Mouse (Mus musculus) CH12.LX (cell line): ENCODE measurements around the gene Guca1b. TPM values are rescaled to one million over a fixed set of nuclear protein-coding genes. Genes with fewer than 3 reads are reported as not detected.

ENCODE experiments used
- DNase-seq: peaks from one replicate; pipeline ENCODE4 v3.0.0-alpha.2; 2013; ENCODE audit errors: extremely low read depth
- H3K27ac ChIP-seq: 2 replicates; pipeline ENCODE4 v1.5.1; 2012; ENCODE audit warnings: low read depth, mild to moderate bottlenecking, control low read depth, moderate library complexity; ENCODE audit not compliant: insufficient read depth
- H3K27me3 ChIP-seq: replicated peaks from 2 replicates; pipeline ENCODE3; 2012; ENCODE audit warnings: inconsistent platforms
- H3K36me3 ChIP-seq, 2 experiments: replicated peaks in 1 of 2; 2 replicates each; pipeline versions ENCODE3 to v1.6.1; 2012; ENCODE audit warnings: inconsistent platforms in 1 of 2, low read length in 1 of 2, mild to moderate bottlenecking in 1 of 2, mixed read lengths in 1 of 2, moderate library complexity in 1 of 2; ENCODE audit not compliant: control insufficient read depth in 1 of 2, insufficient read depth in 1 of 2
- H3K4me1 ChIP-seq, 2 experiments: 2 replicates each; pipeline ENCODE4 v1.6.1; 2012; ENCODE audit warnings: inconsistent platforms in 1 of 2, moderate library complexity in 1 of 2; ENCODE audit not compliant: insufficient read depth in 2 of 2, control insufficient read depth in 1 of 2
- H3K4me2 ChIP-seq: 2 replicates; pipeline ENCODE4 v1.6.1; 2012; ENCODE audit warnings: low read depth, mild to moderate bottlenecking, control low read depth; ENCODE audit not compliant: poor library complexity, insufficient read depth, severe bottlenecking
- H3K4me3 ChIP-seq, 3 experiments: fragments of 150-350 bp in 1 of 3; sonication (generic) in 1 of 3; replicated peaks in 1 of 3; 2 replicates each; pipeline versions ENCODE3 to v1.5.1; 2011 to 2012; ENCODE audit warnings: low read depth in 2 of 3, low read length in 2 of 3, mild to moderate bottlenecking in 2 of 3, moderate library complexity in 2 of 3, control low read depth in 1 of 3, improper control_type of control experiment in 1 of 3, inconsistent platforms in 1 of 3, mixed read lengths in 1 of 3; ENCODE audit not compliant: poor library complexity in 1 of 3
- H3K79me2 ChIP-seq: replicated peaks from 2 replicates; pipeline ENCODE4 v1.6.1; 2012; ENCODE audit warnings: mild to moderate bottlenecking, moderate library complexity; ENCODE audit not compliant: control insufficient read depth, poor library complexity, insufficient read depth, severe bottlenecking; ENCODE audit errors: extremely low read depth
- H3K9ac ChIP-seq: 2 replicates; pipeline ENCODE4 v1.6.1; 2012; ENCODE audit warnings: low read depth, mild to moderate bottlenecking, control low read depth, moderate library complexity; ENCODE audit not compliant: insufficient read depth
- H3K9me3 ChIP-seq: replicated peaks from 2 replicates; pipeline ENCODE3; 2012; ENCODE audit warnings: low read length, inconsistent platforms, mixed read lengths
- BHLHE40 ChIP-seq: IDR thresholded peaks from 2 replicates; pipeline ENCODE4 v1.6.1; 2011; ENCODE audit warnings: mild to moderate bottlenecking, low read depth, low read length, improper control_type of control experiment
- CHD2 ChIP-seq: IDR thresholded peaks from 2 replicates; pipeline ENCODE4 v1.6.1; 2011; ENCODE audit warnings: low read length, improper control_type of control experiment
- ELF1 ChIP-seq: IDR thresholded peaks from 2 replicates; pipeline ENCODE4 v1.6.1; 2014; ENCODE audit warnings: low read depth, mild to moderate bottlenecking, inconsistent platforms, low read length, improper control_type of control experiment
- ETS1 ChIP-seq: conservative IDR thresholded peaks from 2 replicates; pipeline ENCODE4 v1.6.1; 2012; ENCODE audit warnings: low read depth, mild to moderate bottlenecking, inconsistent platforms, low read length, improper control_type of control experiment, moderate library complexity
- HCFC1 ChIP-seq: IDR thresholded peaks from 2 replicates; pipeline ENCODE4 v1.6.1; 2012; ENCODE audit warnings: low read depth, mild to moderate bottlenecking, inconsistent platforms, low read length, improper control_type of control experiment
- IRF4 ChIP-seq: IDR thresholded peaks from 2 replicates; pipeline ENCODE4 v1.6.1; 2014; ENCODE audit warnings: low read depth, mild to moderate bottlenecking, inconsistent platforms, low read length, improper control_type of control experiment
- JUN ChIP-seq: IDR thresholded peaks from 2 replicates; pipeline ENCODE4 v1.6.1; 2011; ENCODE audit warnings: low read depth, mild to moderate bottlenecking, low read length, improper control_type of control experiment, moderate library complexity; ENCODE audit not compliant: insufficient read depth
- JUND ChIP-seq: conservative IDR thresholded peaks from 2 replicates; pipeline ENCODE4 v1.6.1; 2011; ENCODE audit warnings: low read depth, low read length, improper control_type of control experiment
- KAT2A ChIP-seq: IDR thresholded peaks from 2 replicates; pipeline ENCODE4 v1.6.1; 2012; ENCODE audit warnings: low read length, improper control_type of control experiment, inconsistent platforms; ENCODE audit not compliant: insufficient replicate concordance
- MAZ ChIP-seq: IDR thresholded peaks from 2 replicates; pipeline ENCODE4 v1.6.1; 2012; ENCODE audit warnings: low read depth, mild to moderate bottlenecking, inconsistent platforms, low read length, improper control_type of control experiment, moderate library complexity
- MEF2A ChIP-seq: IDR thresholded peaks from 2 replicates; pipeline ENCODE4 v1.6.1; 2014; ENCODE audit warnings: low read depth, mild to moderate bottlenecking, inconsistent platforms, low read length, improper control_type of control experiment, borderline replicate concordance
- MXI1 ChIP-seq: IDR thresholded peaks from 2 replicates; pipeline ENCODE4 v1.6.1; 2011; ENCODE audit warnings: mild to moderate bottlenecking, low read depth, low read length, improper control_type of control experiment
- MYC ChIP-seq: IDR thresholded peaks from 2 replicates; pipeline ENCODE4 v1.6.1; 2011; ENCODE audit warnings: low read depth, mild to moderate bottlenecking, improper control_type of control experiment, low read length
- NELFE ChIP-seq: IDR thresholded peaks from 2 replicates; pipeline ENCODE4 v1.6.1; 2011; ENCODE audit warnings: low read depth, low read length, improper control_type of control experiment
- NRF1 ChIP-seq: IDR thresholded peaks from 2 replicates; pipeline ENCODE4 v1.6.1; 2014; ENCODE audit warnings: low read depth, mild to moderate bottlenecking, inconsistent platforms, low read length, improper control_type of control experiment, moderate library complexity
- RAD21 ChIP-seq: IDR thresholded peaks from 2 replicates; pipeline ENCODE4 v1.6.1; 2011; ENCODE audit warnings: low read depth, mild to moderate bottlenecking, low read length, improper control_type of control experiment, moderate library complexity
- RCOR1 ChIP-seq: conservative IDR thresholded peaks from 2 replicates; pipeline ENCODE4 v1.6.1; 2012; ENCODE audit warnings: low read depth, mild to moderate bottlenecking, inconsistent platforms, low read length, improper control_type of control experiment
- SIN3A ChIP-seq: IDR thresholded peaks from 2 replicates; pipeline ENCODE4 v1.6.1; 2012; ENCODE audit warnings: low read length, improper control_type of control experiment, inconsistent platforms
- SMC3 ChIP-seq: IDR thresholded peaks from 2 replicates; pipeline ENCODE4 v1.6.1; 2011; ENCODE audit warnings: low read depth, low read length, improper control_type of control experiment
- TBP ChIP-seq: conservative IDR thresholded peaks from 2 replicates; pipeline ENCODE4 v1.6.1; 2011; ENCODE audit warnings: low read depth, low read length, improper control_type of control experiment
- TCF12 ChIP-seq: IDR thresholded peaks from 2 replicates; pipeline ENCODE4 v1.6.1; 2014; ENCODE audit warnings: low read depth, mild to moderate bottlenecking, inconsistent platforms, low read length, improper control_type of control experiment
- USF2 ChIP-seq: conservative IDR thresholded peaks from 2 replicates; pipeline ENCODE4 v1.6.1; 2011; ENCODE audit warnings: low read depth, low read length, improper control_type of control experiment
- ZC3H11A ChIP-seq: IDR thresholded peaks from 2 replicates; pipeline ENCODE4 v1.6.1; 2012; ENCODE audit warnings: low read depth, mild to moderate bottlenecking, inconsistent platforms, low read length, improper control_type of control experiment
- ZKSCAN1 ChIP-seq: IDR thresholded peaks from 2 replicates; pipeline ENCODE4 v1.6.1; 2012; ENCODE audit warnings: low read depth, inconsistent platforms, low read length, improper control_type of control experiment, borderline replicate concordance
- ZMIZ1 ChIP-seq: IDR thresholded peaks from 2 replicates; pipeline ENCODE4 v1.6.1; 2012; ENCODE audit warnings: low read depth, mild to moderate bottlenecking, inconsistent platforms, low read length, improper control_type of control experiment
- dilution Hi-C: fragments of 300-500 bp; cut with MboI; formaldehyde crosslinking; loops from 2 replicates; pipeline ENCODE4 v1.14.3; 2020; ENCODE audit warnings: low sequenced_read_pairs; ENCODE audit not compliant: extremely low pct_unique_long_range_greater_than_20kb, extremely low pct_ligation_motif_present
- in situ Hi-C: fragments of 300-500 bp; cut with MboI; formaldehyde crosslinking; loops from 3 replicates; pipeline ENCODE4 v1.14.3; 2019; ENCODE audit warnings: low sequenced_read_pairs, low pct_ligation_motif_present, low pct_unique_long_range_greater_than_20kb, mixed read lengths
- polyA plus RNA-seq: library from polyadenylated mRNA; unstranded; fragments of >175 nt; gene quantifications from 2 replicates; pipeline ENCODE4 v1.2.1, GENCODE M21; 2012; ENCODE audit warnings: low read depth; ENCODE audit not compliant: insufficient read length
- total RNA-seq, 2 experiments: library from RNA; depleted of rRNA; stranded (reverse); fragments of 300-350 nt in 1 of 2; fragments of >200 nt in 1 of 2; gene quantifications; 2 replicates each; pipeline ENCODE4 v1.2.3; 2012 to 2014

The Guca1b gene
- total and polyA plus RNA-seq, 3 experiments: 0.59 to 1.6 (median 0.62) TPM

DNA sequence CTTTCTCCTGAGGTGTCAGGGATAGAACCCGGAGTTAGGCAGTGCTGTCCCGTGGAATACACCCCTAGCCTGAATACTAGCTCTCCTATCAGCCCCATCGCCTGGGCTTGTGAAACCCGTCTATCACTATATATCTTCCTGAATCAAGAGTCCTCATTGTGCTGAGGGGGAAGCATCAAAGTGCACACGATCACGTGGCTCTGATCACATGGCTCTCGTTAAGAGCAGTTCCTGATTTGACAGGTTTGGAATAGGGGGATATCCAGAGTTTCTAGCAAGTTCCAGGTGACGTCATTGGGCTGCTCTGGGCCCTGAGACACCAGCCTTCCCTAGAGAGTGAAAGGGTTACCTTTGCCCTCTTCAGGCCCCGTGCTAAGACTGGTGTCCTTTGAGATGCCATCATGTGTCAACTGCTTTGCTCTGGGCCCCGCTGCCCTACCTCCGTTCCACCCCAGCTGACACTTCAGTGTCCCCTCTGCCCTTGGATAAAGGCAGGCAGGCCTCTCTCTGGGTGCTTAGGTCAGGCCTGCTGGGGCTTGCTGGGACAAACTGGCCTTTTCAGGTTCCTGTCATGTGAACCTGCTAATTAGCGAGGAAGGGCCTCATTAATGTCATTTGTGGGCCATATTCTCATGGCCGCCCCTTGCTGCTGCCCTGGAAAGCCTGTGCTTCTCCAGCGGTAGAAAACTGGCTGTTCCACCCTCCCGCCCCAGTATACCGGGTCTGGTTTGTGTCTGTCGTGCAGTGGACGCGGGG lies 56.3 kb downstream of the Guca1b start:
- H3K9me3 ChIP-seq: peaks cover 8% of the 10 kb centered on the region
- H3K27ac ChIP-seq: no peak overlapping the region
- H3K79me2 ChIP-seq: no peaks in the 10 kb centered on the region
- H3K4me3 ChIP-seq: no peak overlapping the region
- no peak overlapping the region for H3K9ac ChIP-seq
- H3K36me3 ChIP-seq: no peaks in the 10 kb centered on the region
- H3K27me3 ChIP-seq: no peaks in the 10 kb centered on the region
- TF ChIP-seq HCFC1: no peak
- no peak for TF ChIP-seq MAZ
- TF ChIP-seq NELFE: no peak
- TF ChIP-seq KAT2A: no peak
- no peak for TF ChIP-seq NRF1
- TF ChIP-seq MYC: no peak
- TF ChIP-seq SIN3A: no peak
- no peak for TF ChIP-seq ZMIZ1
- no peak for TF ChIP-seq ZC3H11A
- TF ChIP-seq CHD2: no peak
- no peak for TF ChIP-seq BHLHE40
- no peak for TF ChIP-seq RCOR1
- TF ChIP-seq USF2: no peak
- TF ChIP-seq ELF1: no peak
- TF ChIP-seq ZKSCAN1: no peak
- TF ChIP-seq, all 38 proteins: peak for 0
- dilution Hi-C loops: no loop called here
- H3K4me2 ChIP-seq: no peak overlapping the region
- in situ Hi-C loops: no loop called here
- no peak for DNase-seq
- peaks cover 4 to 45% of the 10 kb centered on the region in 2 experiments for H3K4me1 ChIP-seq

- H3K9me3 ChIP-seq: peaks cover under 1% of the 10 kb centered on the region
- in situ Hi-C loops (no loop called here), dilution Hi-C loops (no loop called here)
- no peak overlapping the region for H3K9ac ChIP-seq
- no peaks in the 10 kb centered on the region for H3K79me2 ChIP-seq
- no peak overlapping the region for H3K4me3 ChIP-seq
- H3K4me1 ChIP-seq: peaks cover 4 to 45% of the 10 kb centered on the region in 2 experiments
- no peak overlapping the region for H3K4me2 ChIP-seq
- no peak for DNase-seq
- H3K27ac ChIP-seq: no peak overlapping the region
- no peaks in the 10 kb centered on the region for H3K27me3 ChIP-seq
- no peaks in the 10 kb centered on the region for H3K36me3 ChIP-seq
- TF ChIP-seq ETS1 (no peak), MEF2A (no peak), SIN3A (no peak), TCF12 (no peak), MAZ (no peak), USF2 (no peak), JUND (no peak), TBP (no peak), SMC3 (no peak), IRF4 (no peak), NELFE (no peak), JUN (no peak), RAD21 (no peak), MXI1 (no peak)
- TF ChIP-seq, all 38 proteins: peak for 0
These were observed 57.1 kb downstream of the Guca1b start for GRCm38 (mm10) chr17:47442271-47442670.
